Mouse (Mus musculus) liver, postnatal 0 days (tissue): ENCODE measurements at regions not wholly inside any gene's neighbourhood (a gene's known extent, or its start where the extent isn't known, plus 50 kb on each side); places are given as distances from the start of the nearest gene placed in this dataset.

Source experiments
- CTCF ChIP-seq: sonication (generic); IDR thresholded peaks from 2 replicates; pipeline ENCODE4 v1.5.1; 2016; ENCODE audit warnings: antibody characterized with exemption, low read depth
- EP300 ChIP-seq: IDR thresholded peaks from 2 replicates; pipeline ENCODE4 v1.6.1; 2016; ENCODE audit warnings: antibody characterized with exemption, low read depth, mild to moderate bottlenecking

DNA sequence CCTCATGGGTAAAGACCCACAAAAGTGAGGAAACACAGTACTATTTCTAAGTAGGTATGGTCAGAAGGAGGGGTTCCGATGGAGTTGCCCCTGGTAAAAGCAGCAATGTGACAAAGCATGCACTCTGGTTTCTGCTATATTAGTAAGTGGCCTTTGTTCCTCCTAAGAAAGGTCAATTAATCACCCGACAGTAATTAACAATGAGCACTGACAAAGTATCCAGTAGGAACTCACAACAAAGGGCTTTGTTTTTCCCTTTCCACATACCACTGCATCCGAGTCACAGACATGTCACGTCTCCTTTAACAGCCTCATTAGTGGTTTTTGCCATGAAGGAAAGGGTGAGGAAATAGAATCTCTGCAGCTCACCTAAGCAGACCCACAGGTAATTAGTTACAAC is 206.2 kb downstream of the Lnpk start:
- TF ChIP-seq CTCF (no peak), EP300 (no peak)
